Mouse (Mus musculus): ENCODE data around the gene Edem3. TPM values are rescaled to one million over a fixed set of nuclear protein-coding genes. Genes with fewer than 3 reads are reported as not detected.
"Not testable (repeated sequence)": the region's sequence is repeated elsewhere in the genome, so short reads cannot be mapped to it uniquely, and the experiment has no call there.

Gene Edem3
- polyA plus RNA-seq, 1 experiment from 2014 or later: 19.7 TPM

- no peaks in the 10 kb centered on the region for H3K9me3 ChIP-seq
- no peak overlapping the region for H3K4me3 ChIP-seq
- H3K9ac ChIP-seq: no peak overlapping the region
- H3K27ac ChIP-seq (replicated peaks): no peak overlapping the region
- no peak overlapping the region for H3K4me2 ChIP-seq
- H3K36me3 ChIP-seq: no peaks in the 10 kb centered on the region
- H3K4me1 ChIP-seq (replicated peaks): peaks cover 3% of the 10 kb centered on the region; the same call in 1 of the 2 replicates
- 92% methylated on average over 8 of the region's 8 CpGs for WGBS
- no peaks in the 10 kb centered on the region for H3K27me3 ChIP-seq
- no peak for ATAC-seq (ENCODE audit: low FRiP score, low read depth)
Observed at GRCm38 (mm10) chr1:151718575-151718974, 36.6 kb upstream of the Edem3 start.

- H3K4me3 ChIP-seq: no peak overlapping the region
- H3K27ac ChIP-seq (replicated peaks): no peak overlapping the region
- H3K27me3 ChIP-seq: no peaks in the 10 kb centered on the region
- no peaks in the 10 kb centered on the region for H3K36me3 ChIP-seq
- H3K9me3 ChIP-seq: no peaks in the 10 kb centered on the region
- peaks cover 3% of the 10 kb centered on the region; the same call in 1 of the 2 replicates for H3K4me1 ChIP-seq (replicated peaks)
- H3K4me2 ChIP-seq: no peak overlapping the region
- H3K9ac ChIP-seq: no peak overlapping the region
- WGBS: 90% methylated on average over 5 of the region's 5 CpGs
- ATAC-seq (ENCODE audit: low FRiP score, low read depth): no peak
Observed at GRCm38 (mm10) chr1:151719911-151720310, 35.3 kb upstream of the Edem3 start.

DNA sequence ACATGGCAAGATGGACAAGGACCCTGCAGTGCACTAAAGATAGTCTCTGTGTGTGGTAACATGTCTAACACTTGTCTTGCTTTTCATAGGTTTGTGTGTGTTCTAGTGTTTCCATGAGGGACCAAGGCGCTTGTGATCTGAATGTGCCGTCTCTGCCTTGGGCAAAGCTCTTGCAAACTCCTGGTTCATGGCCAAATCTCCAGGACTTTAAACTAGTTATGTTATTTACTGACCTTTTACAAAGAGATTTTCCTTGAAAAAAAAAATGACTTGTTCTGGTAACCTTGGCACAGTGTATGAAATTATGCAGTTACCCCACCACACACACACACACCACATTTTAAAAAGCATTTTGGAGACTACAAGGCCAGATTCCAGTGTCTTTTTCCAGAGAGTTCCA, 34.6 kb upstream of the Edem3 start:
- no peak overlapping the region for H3K4me3 ChIP-seq
- no peak overlapping the region for H3K27ac ChIP-seq (replicated peaks)
- H3K9me3 ChIP-seq: no peaks in the 10 kb centered on the region
- ATAC-seq (ENCODE audit: low FRiP score, low read depth): no peak
- H3K4me1 ChIP-seq (replicated peaks): peaks cover 3% of the 10 kb centered on the region; the same call in 1 of the 2 replicates
- H3K4me2 ChIP-seq: no peak overlapping the region
- no peaks in the 10 kb centered on the region for H3K36me3 ChIP-seq
- H3K9ac ChIP-seq: no peak overlapping the region
- H3K27me3 ChIP-seq: no peaks in the 10 kb centered on the region
- WGBS: 84% methylated on average over 2 of the region's 2 CpGs

- Histone ChIP-seq H3K9me3 (no peaks in the 10 kb centered on the region), H3K4me2 (no peak overlapping the region), H3K4me1 (replicated peaks) (peaks cover 3% of the 10 kb centered on the region; the same call in 1 of the 2 replicates), H3K27ac (replicated peaks) (no peak overlapping the region), H3K9ac (no peak overlapping the region), H3K4me3 (no peak overlapping the region), H3K36me3 (no peaks in the 10 kb centered on the region), H3K27me3 (no peaks in the 10 kb centered on the region)
- ATAC-seq (ENCODE audit: low FRiP score, low read depth): no peak
- WGBS: 65% methylated on average over 10 of the region's 10 CpGs
Observed at GRCm38 (mm10) chr1:151721357-151721983, 33.7 kb upstream of the Edem3 start.

DNA sequence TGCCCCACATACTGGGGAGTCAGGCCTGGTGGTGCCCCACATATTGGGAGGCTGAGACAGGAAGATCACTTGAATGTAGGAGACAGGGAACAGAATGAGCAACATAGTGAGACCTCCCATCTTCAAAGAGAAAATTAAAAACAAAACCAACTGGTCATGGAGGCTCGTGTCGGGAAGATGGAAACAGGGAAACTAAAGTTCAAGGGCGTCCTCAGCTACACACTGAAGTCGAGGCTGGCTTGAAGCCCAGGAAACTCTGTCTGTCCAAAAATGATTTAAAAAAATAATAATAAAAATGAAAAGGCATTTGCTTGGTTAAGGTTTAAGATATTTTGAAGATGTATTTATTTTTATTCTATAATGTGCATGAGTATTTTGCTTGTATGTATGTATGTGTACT, 31.4 kb upstream of the Edem3 start:
- H3K27me3 ChIP-seq: no peaks in the 10 kb centered on the region
- H3K4me2 ChIP-seq: no peak overlapping the region
- 87% methylated on average over 4 of the region's 4 CpGs for WGBS
- no peaks in the 10 kb centered on the region for H3K9me3 ChIP-seq
- H3K36me3 ChIP-seq: no peaks in the 10 kb centered on the region
- no peak overlapping the region for H3K9ac ChIP-seq
- peaks cover 3% of the 10 kb centered on the region; the same call in 1 of the 2 replicates for H3K4me1 ChIP-seq (replicated peaks)
- H3K4me3 ChIP-seq: no peak overlapping the region
- no peak overlapping the region for H3K27ac ChIP-seq (replicated peaks)
- ATAC-seq (ENCODE audit: low FRiP score, low read depth): no peak

GRCm38 (mm10) chr1:151725590-151725989, 29.6 kb upstream of the Edem3 start:
- no peak overlapping the region for H3K9ac ChIP-seq
- H3K4me2 ChIP-seq: no peak overlapping the region
- H3K4me1 ChIP-seq (replicated peaks): peaks cover 3% of the 10 kb centered on the region; the same call in 1 of the 2 replicates
- H3K4me3 ChIP-seq: no peak overlapping the region
- WGBS: 84% methylated on average over 2 of the region's 2 CpGs
- no peak for ATAC-seq (ENCODE audit: low FRiP score, low read depth)
- H3K9me3 ChIP-seq: no peaks in the 10 kb centered on the region
- no peaks in the 10 kb centered on the region for H3K36me3 ChIP-seq
- no peaks in the 10 kb centered on the region for H3K27me3 ChIP-seq
- no peak overlapping the region for H3K27ac ChIP-seq (replicated peaks)

- H3K4me3 ChIP-seq: no peak overlapping the region
- H3K4me2 ChIP-seq: no peak overlapping the region
- H3K36me3 ChIP-seq: no peaks in the 10 kb centered on the region
- ATAC-seq (ENCODE audit: low FRiP score, low read depth): no peak
- no peaks in the 10 kb centered on the region for H3K27me3 ChIP-seq
- no peak overlapping the region for H3K27ac ChIP-seq (replicated peaks)
- H3K4me1 ChIP-seq (replicated peaks): peaks cover 3% of the 10 kb centered on the region; the same call in 1 of the 2 replicates
- WGBS: 68% methylated on average over 6 of the region's 6 CpGs
- no peak overlapping the region for H3K9ac ChIP-seq
- H3K9me3 ChIP-seq: no peaks in the 10 kb centered on the region
Observed at GRCm38 (mm10) chr1:151726358-151726757, 28.8 kb upstream of the Edem3 start.

- H3K4me1 ChIP-seq (replicated peaks): no peaks in the 10 kb centered on the region
- WGBS: 93% methylated on average over 4 of the region's 4 CpGs
Observed at GRCm38 (mm10) chr1:151728141-151728540, 27.0 kb upstream of the Edem3 start.

DNA sequence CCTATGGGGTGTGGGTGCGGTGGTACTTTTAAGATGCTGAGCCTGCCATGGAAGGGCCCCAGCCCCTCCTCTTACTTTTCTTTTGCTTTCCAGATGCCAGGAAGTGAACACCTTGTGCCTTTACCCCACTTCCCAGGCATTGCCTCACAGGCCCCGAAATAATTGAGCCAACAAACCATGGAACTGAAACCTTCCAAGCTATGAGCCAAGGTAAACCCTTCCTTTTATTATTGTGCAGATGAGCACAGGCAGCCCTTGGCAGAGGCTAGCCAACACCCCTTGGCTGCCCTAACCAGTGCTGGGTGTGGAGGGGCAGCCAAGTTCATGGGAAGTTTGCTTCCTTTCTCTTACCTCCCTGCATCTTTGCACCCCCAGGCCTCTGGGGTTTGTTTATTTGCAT, 18.0 kb upstream of the Edem3 start:
- Histone ChIP-seq H3K27ac (replicated peaks) (no peak overlapping the region), H3K27me3 (no peaks in the 10 kb centered on the region), H3K9ac (no peak overlapping the region), H3K4me2 (no peak overlapping the region), H3K36me3 (no peaks in the 10 kb centered on the region), H3K4me3 (no peak overlapping the region), H3K4me1 (replicated peaks) (no peaks in the 10 kb centered on the region), H3K9me3 (no peaks in the 10 kb centered on the region)
- 80% methylated on average over 2 of the region's 2 CpGs for WGBS
- no peak for ATAC-seq (ENCODE audit: low FRiP score, low read depth)

More at GRCm38 (mm10) chr1:151728141-151728540, 27.0 kb upstream of the Edem3 start:
- H3K9me3 ChIP-seq: no peaks in the 10 kb centered on the region
- H3K36me3 ChIP-seq: no peaks in the 10 kb centered on the region
- H3K9ac ChIP-seq: no peak overlapping the region
- ATAC-seq (ENCODE audit: low FRiP score, low read depth): no peak
- H3K4me3 ChIP-seq: no peak overlapping the region
- H3K4me2 ChIP-seq: no peak overlapping the region
- no peaks in the 10 kb centered on the region for H3K27me3 ChIP-seq
- no peak overlapping the region for H3K27ac ChIP-seq (replicated peaks)

GRCm38 (mm10) chr1:151741199-151741621, 14.0 kb upstream of the Edem3 start:
- Histone ChIP-seq H3K9ac (no peak overlapping the region), H3K27ac (replicated peaks) (no peak overlapping the region), H3K36me3 (no peaks in the 10 kb centered on the region), H3K4me1 (replicated peaks) (no peaks in the 10 kb centered on the region), H3K4me3 (no peak overlapping the region), H3K4me2 (no peak overlapping the region), H3K9me3 (no peaks in the 10 kb centered on the region), H3K27me3 (no peaks in the 10 kb centered on the region)
- ATAC-seq (ENCODE audit: low FRiP score, low read depth): no peak
- WGBS: 90% methylated on average over 7 of the region's 7 CpGs

DNA sequence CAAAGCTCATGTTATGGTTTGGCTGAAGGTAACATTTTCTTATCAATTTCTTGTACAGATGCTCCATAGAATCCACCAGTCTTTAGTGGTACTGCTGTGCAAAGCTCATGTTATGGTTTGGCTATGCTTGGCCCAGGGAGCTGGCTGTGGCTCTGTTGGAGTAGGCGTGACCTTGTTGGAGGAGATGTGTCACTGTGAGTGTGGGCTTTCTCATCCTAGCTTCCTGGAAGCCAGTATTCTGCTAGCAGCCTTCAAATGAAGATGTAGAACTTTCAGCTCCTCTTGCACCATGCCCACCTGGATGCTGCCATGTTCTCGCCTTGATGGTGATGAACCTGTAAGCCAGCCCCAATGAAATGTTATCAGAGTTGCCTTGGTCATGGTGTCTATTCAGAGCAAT, 5.3 kb upstream of the Edem3 start:
- H3K9me3 ChIP-seq; ATAC-seq (ENCODE audit: low FRiP score, low read depth): not testable (repeated sequence)
- WGBS: 98% methylated on average over 2 of the region's 2 CpGs

GRCm38 (mm10) chr1:151752946-151753345, 2.2 kb upstream of the Edem3 start:
- H3K27me3 ChIP-seq: no peaks in the 10 kb centered on the region
- no peak overlapping the region for H3K4me2 ChIP-seq
- ATAC-seq (ENCODE audit: low FRiP score, low read depth): no peak
- H3K9ac ChIP-seq: no peak overlapping the region
- WGBS: 84% methylated on average over 4 of the region's 4 CpGs
- H3K27ac ChIP-seq (replicated peaks): no peak overlapping the region
- H3K4me1 ChIP-seq (replicated peaks): peaks cover 22% of the 10 kb centered on the region
- no peaks in the 10 kb centered on the region for H3K36me3 ChIP-seq
- no peaks in the 10 kb centered on the region for H3K9me3 ChIP-seq
- no peak overlapping the region for H3K4me3 ChIP-seq

More for the DNA sequence above, 5.3 kb upstream of the Edem3 start:
- not testable (repeated sequence) for H3K9ac ChIP-seq; H3K27ac ChIP-seq (replicated peaks); H3K4me1 ChIP-seq (replicated peaks); H3K4me2 ChIP-seq; H3K4me3 ChIP-seq; H3K27me3 ChIP-seq; H3K36me3 ChIP-seq
